Mouse (Mus musculus) naive thymus-derived CD4-positive, alpha-beta T cell, adult 2 months (primary cell): Measurements from ENCODE around the gene Disc1.

Experiments
- DNase-seq: peaks from one replicate; pipeline ENCODE4 v3.0.0-alpha.2; 2011; ENCODE audit warnings: low read depth

The Disc1 gene

GRCm38 (mm10) chr8:125128305-125128704, 74.3 kb downstream of the Disc1 start:
- peak; percentile 51 for DNase-seq

GRCm38 (mm10) chr8:125130835-125131234, 76.8 kb downstream of the Disc1 start:
- no peak for DNase-seq

- no peak for DNase-seq
Observed at GRCm38 (mm10) chr8:125131265-125131664, 77.3 kb downstream of the Disc1 start.

GRCm38 (mm10) chr8:125133685-125134114, 79.7 kb downstream of the Disc1 start:
- DNase-seq: no peak

- DNase-seq: no peak
Observed at GRCm38 (mm10) chr8:125134876-125135275, 80.9 kb downstream of the Disc1 start.

GRCm38 (mm10) chr8:125139689-125140150, 85.7 kb downstream of the Disc1 start:
- DNase-seq: no peak

- no peak for DNase-seq
Observed at GRCm38 (mm10) chr8:125140965-125141364, 87.0 kb downstream of the Disc1 start.

GRCm38 (mm10) chr8:125156863-125157640, 103.1 kb downstream of the Disc1 start:
- DNase-seq: no peak

- no peak for DNase-seq
Observed at GRCm38 (mm10) chr8:125157641-125158005, 103.6 kb downstream of the Disc1 start.

GRCm38 (mm10) chr8:125159387-125159786, 105.4 kb downstream of the Disc1 start:
- no peak for DNase-seq

- DNase-seq: no peak
Observed at GRCm38 (mm10) chr8:125163491-125163890, 109.5 kb downstream of the Disc1 start.

- no peak for DNase-seq
Observed at GRCm38 (mm10) chr8:125163906-125164305, 109.9 kb downstream of the Disc1 start.

GRCm38 (mm10) chr8:125165505-125166446, 111.8 kb downstream of the Disc1 start:
- DNase-seq: peak; percentile 57

GRCm38 (mm10) chr8:125166545-125166944, 112.5 kb downstream of the Disc1 start:
- DNase-seq: no peak

GRCm38 (mm10) chr8:125166988-125167387, 113.0 kb downstream of the Disc1 start:
- DNase-seq: no peak

- no peak for DNase-seq
Observed at GRCm38 (mm10) chr8:125169628-125170027, 115.6 kb downstream of the Disc1 start.

GRCm38 (mm10) chr8:125171531-125171930, 117.5 kb downstream of the Disc1 start:
- DNase-seq: no peak

GRCm38 (mm10) chr8:125174237-125174636, 120.2 kb downstream of the Disc1 start:
- DNase-seq: no peak

GRCm38 (mm10) chr8:125174851-125175250, 120.9 kb downstream of the Disc1 start:
- DNase-seq: no peak

- no peak for DNase-seq
Observed at GRCm38 (mm10) chr8:125175661-125176060, 121.7 kb downstream of the Disc1 start.

- no peak for DNase-seq
Observed at GRCm38 (mm10) chr8:125177091-125177490, 123.1 kb downstream of the Disc1 start.

GRCm38 (mm10) chr8:125177958-125178357, 124.0 kb downstream of the Disc1 start:
- no peak for DNase-seq
